Mouse (Mus musculus) ovary, postnatal 10 days (tissue): Measurements from ENCODE around the gene Mapk8ip3.

Source experiments
- DNase-seq: peaks from one replicate; pipeline ENCODE4 v3.0.0; 2022; ENCODE audit warnings: low spot score

Gene Mapk8ip3

DNA sequence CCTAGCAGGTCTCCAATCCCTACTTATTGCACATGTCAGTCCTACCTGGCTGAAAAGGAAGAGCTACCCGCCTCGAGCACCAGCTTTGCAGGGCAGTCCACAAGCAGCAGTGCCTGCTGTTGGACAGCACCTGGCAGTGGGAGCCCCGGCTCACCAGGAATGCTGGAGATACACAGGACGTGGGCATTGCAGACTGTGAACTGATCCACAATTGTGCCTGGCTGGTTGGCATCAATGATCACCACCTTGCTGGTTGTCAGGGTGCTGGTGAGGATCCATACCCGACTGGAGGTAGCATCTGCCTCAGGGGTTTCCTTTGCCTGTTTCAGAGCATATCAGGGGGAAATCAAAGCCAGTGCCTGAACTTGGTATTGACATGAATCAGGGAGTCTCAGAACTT lies 34.7 kb downstream of the Mapk8ip3 start:
- DNase-seq, result no peak

DNA sequence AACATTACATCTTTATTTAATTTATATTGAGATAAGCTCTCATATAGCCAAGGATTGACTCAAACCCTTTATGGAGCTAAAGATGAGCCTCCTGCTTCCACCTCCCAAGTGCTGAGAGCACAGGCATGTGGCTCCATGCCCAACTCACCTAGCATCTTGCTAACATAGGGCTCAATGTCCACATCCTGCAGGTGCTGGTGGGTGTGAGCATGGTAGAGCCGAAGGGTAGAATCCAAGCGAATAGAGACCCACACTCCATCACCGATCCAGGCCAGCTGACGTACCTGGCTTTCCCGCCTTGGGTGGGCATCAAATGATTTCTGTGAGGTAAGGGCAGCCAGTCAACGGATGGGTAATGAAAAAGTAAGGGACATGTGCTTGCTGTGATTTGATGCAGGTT lies 36.8 kb downstream of the Mapk8ip3 start:
- DNase-seq, result no peak

DNA sequence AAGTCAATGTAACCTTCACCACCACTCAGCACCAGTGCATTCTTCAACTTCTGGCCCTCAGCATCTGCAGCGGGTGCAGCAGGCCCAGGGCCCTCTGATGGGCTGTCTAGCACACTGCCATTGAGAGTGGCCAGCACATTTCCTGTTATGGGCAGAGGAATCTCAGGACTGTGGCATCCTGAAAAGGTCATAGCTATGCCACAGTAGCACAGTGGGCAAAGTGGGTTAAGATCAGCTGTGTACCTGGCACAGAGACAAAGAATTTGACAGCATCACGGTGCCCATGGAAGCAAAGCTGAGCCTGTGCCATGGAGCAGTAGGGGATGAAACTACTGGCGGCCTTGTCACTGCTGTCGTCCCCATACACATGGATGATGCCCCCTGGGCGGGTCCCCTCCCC lies 37.6 kb downstream of the Mapk8ip3 start:
- no peak for DNase-seq

DNA sequence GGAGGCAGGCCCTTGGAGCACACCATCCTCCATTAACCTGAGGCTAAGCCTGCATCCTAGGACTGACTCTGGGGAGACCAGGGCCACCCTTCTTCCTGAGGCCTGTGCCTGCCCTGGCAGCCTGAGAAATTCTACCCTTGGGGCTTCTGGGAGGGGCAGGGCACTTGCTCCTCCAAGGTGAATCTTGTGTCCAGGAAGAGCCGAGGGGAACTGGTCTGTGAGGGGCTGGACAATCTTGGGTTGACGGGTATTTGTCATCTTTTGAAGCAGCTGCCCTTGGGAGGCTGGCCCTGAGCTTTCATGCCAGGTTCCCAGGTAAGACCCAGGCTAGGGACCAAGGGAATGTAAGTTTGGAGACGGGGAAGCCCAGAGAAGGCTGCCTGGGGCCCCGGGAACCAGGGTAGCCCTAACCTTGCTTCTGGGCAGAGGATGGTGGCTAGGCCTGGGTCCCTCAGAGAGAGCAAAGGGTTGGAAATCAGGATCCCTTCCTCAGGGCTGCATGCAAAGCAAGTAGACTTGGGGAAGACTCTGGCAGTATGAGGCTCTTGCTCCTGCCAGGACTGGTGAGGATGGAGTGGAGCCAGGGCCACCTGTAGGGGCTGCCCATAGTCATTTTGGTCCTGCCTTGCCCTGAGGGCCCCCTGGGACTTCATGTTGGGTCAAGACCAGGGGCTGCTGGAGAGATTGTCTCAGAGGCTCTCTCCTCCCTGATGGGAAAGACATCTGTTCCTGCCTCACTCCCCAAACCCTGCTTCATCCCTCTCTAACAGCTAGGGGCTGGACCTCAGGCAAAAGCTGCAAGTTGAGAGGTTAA lies 38.5 kb downstream of the Mapk8ip3 start:
- DNase-seq, result no peak

DNA sequence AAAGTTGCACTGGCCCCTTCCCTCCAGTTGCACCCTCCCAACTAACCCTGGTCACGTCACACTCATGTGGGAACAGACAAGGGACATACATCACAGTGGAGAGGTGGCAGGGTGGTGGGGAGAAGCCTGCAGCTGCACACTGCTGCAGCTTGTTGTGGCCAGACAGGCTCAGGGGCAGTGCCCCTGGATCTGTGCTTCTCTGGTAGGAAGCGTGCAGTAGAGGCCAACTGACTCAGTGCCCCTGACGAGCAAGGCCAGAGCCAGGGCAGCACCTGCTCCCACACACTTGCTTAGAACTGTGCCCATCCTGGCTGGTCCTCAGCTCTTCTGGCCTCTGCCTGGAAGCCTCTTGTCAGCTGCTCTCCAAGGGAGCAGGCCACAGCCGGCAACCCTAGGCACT lies 39.2 kb downstream of the Mapk8ip3 start:
- no peak for DNase-seq

DNA sequence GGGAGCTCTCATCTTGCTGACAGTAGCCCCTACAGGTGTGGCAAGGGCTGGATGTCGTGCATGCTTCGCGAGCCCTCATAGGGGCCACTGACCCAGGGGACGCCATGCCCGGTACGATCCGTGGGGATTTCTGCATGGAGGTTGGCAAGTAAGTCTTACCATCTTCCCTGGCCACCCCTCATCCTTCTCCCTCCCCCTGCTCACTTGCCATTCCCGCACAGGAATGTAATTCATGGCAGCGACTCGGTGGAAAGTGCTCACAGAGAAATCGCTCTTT lies 39.8 kb downstream of the Mapk8ip3 start:
- no peak for DNase-seq

DNA sequence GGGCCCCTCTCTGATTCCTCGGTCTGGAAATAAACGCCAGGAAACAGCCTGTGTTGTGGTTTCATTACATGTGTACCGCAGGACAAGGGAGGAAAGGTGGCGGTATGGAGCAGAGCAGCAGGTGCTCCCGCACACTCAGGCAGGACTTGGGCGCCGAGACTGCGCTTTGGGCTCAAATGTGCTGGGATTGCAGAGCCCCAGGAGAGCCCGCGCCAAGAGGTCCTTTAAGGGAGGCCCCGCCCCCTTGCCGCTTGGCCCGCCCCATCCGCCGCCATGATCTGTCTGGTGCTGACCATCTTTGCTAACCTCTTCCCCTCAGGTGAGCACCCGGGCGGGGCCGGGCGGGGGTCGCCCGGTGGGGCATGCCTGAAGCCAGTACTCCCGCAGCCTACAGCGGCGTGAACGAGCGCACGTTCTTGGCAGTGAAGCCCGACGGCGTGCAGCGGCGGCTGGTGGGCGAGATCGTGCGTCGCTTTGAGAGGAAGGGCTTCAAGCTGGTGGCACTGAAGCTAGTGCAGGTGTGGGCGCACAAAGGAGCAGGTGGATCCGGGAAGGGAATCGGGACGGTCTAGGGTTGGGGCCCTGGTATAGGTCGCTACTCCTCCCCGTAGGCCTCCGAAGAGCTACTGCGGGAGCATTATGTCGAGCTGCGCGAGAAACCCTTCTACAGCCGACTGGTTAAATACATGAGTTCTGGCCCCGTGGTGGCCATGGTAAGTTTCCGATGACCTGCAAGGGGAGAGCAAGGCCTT lies 40.4 kb downstream of the Mapk8ip3 start, which contains the start of gene Nme3:
Nme3 (plus strand) TSS at position 260 of the 752 bp plus-strand sequence.
- peak; percentile 38 for DNase-seq

DNA sequence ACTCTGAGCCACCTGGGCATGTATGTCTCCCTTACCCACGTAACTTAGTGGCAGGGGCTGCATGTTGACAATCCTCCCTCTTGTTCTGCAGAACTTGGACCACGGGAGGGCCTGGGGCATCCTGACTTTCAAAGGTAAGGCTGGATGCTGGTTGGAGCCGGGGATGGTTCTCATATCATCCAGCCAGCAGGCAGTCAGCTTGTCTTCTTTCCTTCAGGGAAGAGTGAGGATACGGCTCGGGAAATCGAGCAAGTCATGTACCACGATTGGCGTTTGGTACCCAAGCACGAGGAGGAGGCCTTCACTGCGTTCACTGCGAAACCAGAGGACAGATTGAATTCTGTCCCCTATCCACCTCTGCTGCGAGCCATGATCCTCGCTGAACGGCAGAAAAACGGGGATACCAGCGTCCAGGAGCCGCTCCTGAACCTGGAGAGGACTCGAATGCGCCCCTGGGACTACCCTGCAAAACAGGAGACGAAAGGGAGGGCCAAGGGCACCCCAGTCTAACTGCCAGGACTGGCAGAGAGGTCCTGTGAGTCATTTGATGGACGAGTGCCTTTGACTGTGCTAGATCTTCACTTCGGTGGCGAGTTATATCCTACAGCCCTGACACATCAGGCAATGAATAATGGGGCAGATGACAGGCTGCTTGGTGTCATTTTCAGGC lies 41.1 kb downstream of the Mapk8ip3 start:
- no peak for DNase-seq

DNA sequence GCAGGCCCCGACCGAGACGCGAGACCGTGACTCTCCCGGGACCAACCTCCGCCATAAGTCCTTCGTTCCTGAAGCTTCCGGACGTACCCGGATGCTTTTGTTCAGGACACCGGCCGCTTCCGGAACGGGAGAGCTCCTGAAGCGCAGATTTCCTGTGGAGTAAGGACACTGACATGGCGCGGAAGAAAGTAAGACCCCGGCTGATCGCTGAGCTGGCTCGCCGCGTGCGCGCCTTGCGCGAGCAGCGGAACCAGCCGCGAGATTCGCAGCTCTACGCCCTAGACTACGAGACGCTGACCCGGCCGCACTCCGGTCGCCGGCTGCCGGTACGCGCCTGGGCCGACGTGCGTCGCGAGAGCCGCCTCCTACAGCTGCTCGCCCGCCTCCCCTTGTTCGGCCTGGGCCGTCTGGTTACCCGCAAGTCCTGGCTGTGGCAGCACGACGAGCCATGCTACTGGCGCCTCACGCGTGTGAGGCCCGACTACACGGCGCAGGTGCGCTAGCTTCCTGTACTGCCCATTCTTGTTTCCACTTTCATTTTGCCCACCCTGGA lies 41.7 kb downstream of the Mapk8ip3 start, which contains the start of the genes Eme2 and Mrps34:
Eme2 (minus strand) TSS at position 93 of the 553 bp plus-strand sequence.
Mrps34 (plus strand) TSS at position 122 of the 553 bp plus-strand sequence.
- peak; percentile 56 for DNase-seq

DNA sequence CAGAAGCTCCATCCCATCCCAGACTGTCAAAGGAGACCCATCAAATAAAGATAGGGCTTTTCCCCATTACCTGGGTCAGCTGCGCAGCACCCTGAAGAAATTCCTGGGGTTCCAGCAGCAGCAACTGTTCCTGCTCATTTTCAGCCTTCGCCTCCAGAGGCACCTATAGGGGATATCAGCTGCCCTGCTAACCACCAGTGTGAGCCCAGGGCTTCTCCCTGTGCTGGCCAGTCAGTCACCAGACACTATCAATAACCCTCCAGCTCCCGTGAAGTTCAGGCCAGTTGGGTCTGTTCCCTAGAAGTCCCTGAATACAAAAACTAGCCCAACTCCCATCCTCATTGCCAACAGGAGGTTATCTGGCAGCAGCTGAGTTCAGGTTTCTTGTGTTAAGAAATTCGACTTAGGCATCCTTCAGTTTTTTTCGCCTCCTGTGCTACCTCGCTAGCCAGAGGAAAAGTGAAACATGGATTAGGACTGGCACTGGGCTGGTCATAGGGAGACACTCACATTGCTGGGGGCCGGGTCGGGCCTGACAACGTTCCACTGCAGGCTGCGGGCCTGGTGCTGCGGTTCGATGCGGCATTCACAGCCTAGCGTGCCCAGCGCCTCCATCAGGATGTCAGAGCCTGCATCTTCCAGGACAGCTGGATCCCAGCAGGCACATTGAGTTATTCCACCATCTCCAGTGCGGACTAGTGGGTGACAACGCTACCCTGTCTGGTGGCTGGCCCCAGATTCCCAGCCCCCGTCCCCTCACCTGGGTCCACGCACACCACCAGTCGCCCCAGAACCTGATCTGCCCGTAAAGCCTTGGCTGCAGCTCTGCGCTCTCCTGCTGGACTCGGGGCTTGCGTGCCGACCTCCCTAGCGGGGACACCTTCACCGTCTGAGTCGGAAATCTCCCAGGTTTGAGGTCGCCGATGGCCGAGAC lies 42.4 kb downstream of the Mapk8ip3 start:
- DNase-seq, result no peak

DNA sequence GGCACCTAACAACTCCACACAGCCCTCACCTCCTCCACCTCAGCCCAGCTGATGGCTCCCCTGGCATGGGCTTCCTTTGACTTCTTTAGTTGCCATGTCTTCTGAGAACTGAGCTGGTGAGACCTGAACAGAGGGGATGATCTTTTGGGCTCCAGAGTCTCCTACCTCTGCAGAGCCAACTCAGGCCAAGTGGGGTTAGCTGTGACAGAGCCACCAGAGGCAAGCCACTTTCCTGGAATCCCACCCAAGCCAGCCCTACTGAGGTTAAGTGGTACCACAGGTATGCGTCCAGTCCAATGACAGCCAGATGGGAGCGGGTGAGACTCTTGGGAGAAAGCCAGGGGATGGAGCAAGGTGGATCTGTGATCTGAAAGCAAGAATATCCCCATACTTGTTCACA lies 43.5 kb downstream of the Mapk8ip3 start:
- no peak for DNase-seq

DNA sequence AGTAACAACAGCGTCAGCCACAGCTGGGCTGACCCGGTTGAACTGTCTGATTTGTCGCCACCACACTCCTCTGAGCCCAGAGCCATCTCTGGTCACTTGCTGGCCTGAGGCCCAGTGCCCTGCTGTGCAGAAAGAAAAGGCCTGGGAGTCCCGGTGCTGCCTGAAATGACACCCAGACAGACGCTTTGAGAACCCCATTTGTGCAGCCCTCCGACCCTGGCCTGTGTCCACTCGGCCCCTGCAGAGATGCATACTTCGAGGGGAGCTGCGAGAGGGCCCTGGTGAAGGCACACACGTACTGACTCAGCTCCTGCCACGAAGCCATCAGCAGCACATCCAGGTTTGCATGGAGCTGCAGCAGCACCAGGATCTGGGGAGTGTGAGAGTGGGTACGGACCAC lies 44.0 kb downstream of the Mapk8ip3 start:
- no peak for DNase-seq

DNA sequence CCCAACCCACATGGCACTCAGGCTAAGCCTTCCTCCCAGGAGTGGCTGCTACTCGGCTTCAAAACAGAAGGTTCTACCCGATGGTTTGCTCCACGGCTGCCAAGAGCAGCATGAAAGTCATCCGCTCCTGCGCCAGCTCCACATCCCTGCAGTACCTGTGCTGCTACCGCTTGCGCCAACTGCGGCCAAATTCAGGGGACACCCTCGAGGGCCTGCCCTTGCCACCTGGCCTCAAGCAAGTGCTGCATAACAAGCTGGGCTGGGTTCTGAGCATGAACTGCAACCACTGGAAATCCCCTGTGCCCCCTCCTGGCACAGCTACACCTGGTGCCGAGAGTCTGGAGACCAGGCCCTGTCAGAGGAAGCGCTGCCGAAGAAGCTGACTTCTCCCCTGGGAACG lies 45.5 kb downstream of the Mapk8ip3 start:
- no peak for DNase-seq

DNA sequence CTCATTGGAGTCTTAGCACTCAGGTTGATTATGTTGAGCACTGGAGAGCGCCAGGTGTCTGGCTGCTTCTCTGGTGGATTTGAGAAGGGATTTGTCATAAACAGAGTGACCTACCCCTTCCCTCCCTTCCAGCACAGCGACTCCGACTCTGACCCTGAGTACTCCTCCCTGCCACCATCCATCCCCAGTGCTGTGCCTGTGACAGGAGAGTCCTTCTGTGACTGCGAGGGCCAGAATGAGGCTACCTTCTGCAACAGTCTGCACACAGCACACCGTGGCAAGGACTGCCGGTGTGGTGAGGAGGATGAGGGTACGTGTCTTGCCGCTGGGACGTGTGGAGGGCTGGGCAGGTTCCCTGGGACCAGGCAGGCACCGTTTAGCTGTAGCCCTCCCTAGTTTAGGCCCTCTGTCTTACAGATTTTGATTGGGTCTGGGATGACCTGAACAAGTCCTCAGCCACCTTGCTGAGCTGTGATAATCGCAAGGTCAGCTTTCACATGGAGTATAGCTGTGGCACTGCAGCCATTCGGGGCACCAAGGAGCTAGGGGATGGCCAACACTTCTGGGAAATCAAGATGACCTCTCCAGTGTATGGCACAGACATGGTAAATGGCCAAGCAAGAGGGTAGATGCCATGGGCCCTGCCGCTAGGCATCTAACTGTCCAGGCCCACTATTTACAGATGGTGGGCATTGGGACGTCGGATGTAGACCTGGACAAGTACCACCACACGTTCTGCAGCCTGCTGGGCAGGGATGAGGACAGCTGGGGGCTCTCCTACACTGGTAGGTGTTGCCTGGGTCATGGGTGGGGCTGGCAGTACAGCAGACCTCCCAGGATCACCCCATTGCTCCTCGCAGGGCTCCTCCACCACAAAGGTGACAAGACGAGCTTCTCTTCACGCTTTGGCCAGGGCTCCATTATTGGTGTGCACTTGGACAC lies 46.4 kb downstream of the Mapk8ip3 start:
- no peak for DNase-seq

DNA sequence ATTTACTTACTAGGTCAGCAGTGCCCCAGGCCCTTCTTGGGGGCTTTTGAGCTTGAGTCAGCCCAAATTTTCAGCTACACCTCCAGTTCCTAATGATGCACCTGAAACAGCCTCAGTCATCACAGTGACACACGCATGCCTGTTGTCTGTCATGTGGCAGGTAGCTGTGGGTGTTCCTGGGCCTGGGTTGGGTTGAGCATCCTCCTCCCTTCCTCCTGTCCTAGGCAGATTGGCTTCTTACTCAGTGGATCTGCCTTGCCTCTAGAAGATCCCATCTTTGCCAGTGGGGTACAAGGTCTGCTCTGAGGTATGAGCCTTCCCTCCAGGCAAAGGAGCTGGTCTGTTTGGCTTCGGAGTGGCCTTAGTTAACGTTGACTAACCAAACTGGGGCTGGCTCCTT lies 47.9 kb downstream of the Mapk8ip3 start:
- DNase-seq, result no peak

DNA sequence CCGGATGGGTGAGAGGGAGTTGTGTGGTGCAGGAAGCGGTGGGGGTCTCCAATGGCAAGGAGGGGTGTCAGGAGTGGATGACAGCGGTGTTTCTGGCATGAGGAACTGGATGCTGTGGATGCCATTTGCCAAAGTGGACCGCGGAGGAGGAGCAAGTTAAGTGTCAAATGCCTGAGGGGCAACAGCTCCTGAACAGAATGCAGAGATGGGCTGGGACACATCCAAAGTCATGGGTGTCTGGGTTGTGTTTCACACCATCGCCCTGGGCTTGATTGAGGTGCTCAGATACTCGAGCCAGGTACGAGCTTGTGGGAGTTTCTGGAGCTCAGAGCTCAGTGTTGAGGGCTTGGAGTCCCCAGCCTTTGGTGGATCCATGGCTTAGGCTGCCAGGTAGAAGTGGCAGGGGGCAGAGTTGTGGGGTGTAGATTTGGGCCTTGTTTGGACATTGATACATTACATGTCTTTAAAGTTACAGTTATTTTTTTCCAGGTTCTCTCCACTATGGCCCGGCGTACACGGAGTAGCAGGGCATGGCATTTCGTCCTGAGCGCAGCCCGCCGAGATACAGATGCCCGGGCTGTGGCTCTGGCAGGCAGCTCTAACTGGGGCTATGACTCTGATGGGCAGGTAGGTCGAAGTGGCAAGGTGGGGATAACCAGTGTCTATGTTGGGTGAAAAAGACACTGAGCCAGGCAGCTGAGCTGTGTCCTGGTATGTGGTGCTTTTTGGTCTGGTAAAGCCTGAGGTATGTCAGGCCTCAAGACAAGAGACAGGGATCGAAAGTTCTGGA lies 49.3 kb downstream of the Mapk8ip3 start:
- DNase-seq, result no peak

DNA sequence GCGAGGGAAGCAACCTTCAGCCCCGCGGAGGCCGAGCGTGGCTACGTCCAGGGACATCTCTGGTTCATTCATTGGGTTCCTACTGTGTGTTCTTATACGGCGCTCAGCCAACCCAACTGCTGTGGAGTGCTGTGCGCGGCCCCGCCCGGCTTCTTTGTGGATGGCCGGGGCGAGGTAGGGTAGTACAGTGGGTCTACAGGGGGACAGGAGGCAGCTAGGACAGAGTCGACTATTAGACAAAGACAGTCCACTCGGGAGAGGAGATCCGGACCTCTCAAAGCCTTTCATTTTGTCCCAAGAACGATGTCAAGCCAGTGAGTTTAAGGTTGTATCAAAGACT lies 49.9 kb downstream of the Mapk8ip3 start:
- DNase-seq, result no peak

DNA sequence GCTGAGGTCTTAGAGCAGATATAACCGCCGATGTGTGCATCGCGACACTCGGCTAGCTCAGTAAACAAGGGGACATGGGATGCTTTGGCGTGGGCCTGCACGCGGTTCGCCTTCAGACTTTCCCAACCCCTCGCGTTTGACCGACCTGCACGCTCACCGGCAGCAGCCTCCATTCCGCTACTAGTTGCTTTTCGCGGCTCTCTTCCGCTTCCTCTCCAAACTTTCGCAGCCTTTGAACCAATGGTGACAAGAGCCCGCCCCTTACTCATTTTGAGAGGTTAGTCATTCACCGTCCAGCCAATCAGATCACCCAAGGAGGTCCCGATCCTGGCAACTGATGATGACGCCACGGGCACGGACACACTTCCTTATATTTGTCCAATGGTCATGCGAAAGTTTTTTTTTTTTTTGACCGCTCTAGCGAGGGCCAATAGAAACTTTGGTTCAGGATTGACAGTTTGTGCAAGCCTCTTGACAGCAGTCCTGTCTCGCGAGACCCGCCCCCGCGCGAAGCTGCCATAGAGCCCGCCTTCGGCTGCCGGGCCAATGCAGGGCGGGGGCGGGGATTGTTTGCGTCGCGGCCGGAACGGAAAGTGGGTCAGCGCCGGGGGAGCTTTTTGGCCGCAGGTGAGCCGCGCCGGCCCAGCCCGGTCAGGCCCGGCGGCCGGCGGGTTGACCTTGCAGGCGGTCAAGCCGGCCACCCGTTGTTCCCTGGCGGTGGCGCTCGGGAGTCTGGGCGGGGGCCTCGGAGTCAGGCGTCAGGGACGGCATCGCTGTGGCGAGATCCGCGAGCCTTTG lies 50.4 kb downstream of the Mapk8ip3 start, which contains the start of the genes Nubp2 and Spsb3:
Nubp2 (minus strand) TSS at position 216 of the 798 bp plus-strand sequence.
Spsb3 (plus strand) TSS at position 510 of the 798 bp plus-strand sequence.
- peak; percentile 85 for DNase-seq
